Mouse (Mus musculus) limb, embryonic 12.5 days (tissue): ENCODE data around the gene Gm5089. TPM values are rescaled to one million over a fixed set of nuclear protein-coding genes. Genes with fewer than 3 reads are reported as not detected.

Experiments
- ATAC-seq: fragments of 200-750 bp; cut with Nextera tagmentation; 2 replicates; pipeline ENCODE4 v1.8.0; 2017; ENCODE audit warnings: low read depth, moderate TSS enrichment; ENCODE audit not compliant: insufficient number of reproducible peaks, insufficient read depth, low FRiP score, low TSS enrichment
- H3K27ac ChIP-seq: fragments of 300-500 bp; sonication (generic); 2 replicates; pipeline ENCODE4 v1.5.1; 2016; ENCODE audit warnings: mild to moderate bottlenecking, moderate library complexity
- H3K27me3 ChIP-seq: fragments of 300-500 bp; sonication (generic); 2 replicates; pipeline ENCODE4 v1.6.1; 2016; ENCODE audit warnings: mild to moderate bottlenecking, moderate library complexity
- H3K36me3 ChIP-seq: fragments of 300-500 bp; sonication (generic); 2 replicates; pipeline ENCODE4 v1.6.1; 2016; ENCODE audit warnings: mild to moderate bottlenecking, moderate library complexity
- H3K4me1 ChIP-seq: fragments of 300-500 bp; sonication (generic); replicated peaks from 2 replicates; pipeline ENCODE4 v1.6.1; 2016
- H3K4me2 ChIP-seq: fragments of 300-500 bp; sonication (generic); 2 replicates; pipeline ENCODE4 v1.6.1; 2016; ENCODE audit warnings: mild to moderate bottlenecking, moderate library complexity
- H3K4me3 ChIP-seq: fragments of 300-500 bp; sonication (generic); replicated peaks from 2 replicates; pipeline ENCODE4 v1.5.1; 2016; ENCODE audit warnings: mild to moderate bottlenecking
- H3K9ac ChIP-seq: fragments of 300-500 bp; sonication (generic); replicated peaks from 2 replicates; pipeline ENCODE4 v1.6.1; 2016; ENCODE audit warnings: mild to moderate bottlenecking, moderate library complexity
- H3K9me3 ChIP-seq: fragments of 300-500 bp; sonication (generic); 2 replicates; pipeline ENCODE4 v1.6.1; 2016; ENCODE audit warnings: mild to moderate bottlenecking, moderate library complexity
- WGBS: fragments of 180-500 bp; shearing (Covaris S2); methylation state at CpG from one replicate; pipeline ENCODE4 v1.1.7; 2016; 5-methylcytosine and 5-hydroxymethylcytosine counted together
- polyA plus RNA-seq: library from polyadenylated mRNA; unstranded; fragments of >200 nt; fragmentation: Nextera tagmentation; extraction: Ambion mirVana; gene quantifications from 2 replicates; pipeline ENCODE4 v1.2.1, GENCODE M21; 2016

Gm5089 gene
- polyA plus RNA-seq, 1 experiment from 2014 or later: 0.23 TPM

- Histone ChIP-seq H3K9ac (no peak overlapping the region), H3K27me3 (peaks cover 15% of the 10 kb centered on the region), H3K36me3 (no peaks in the 10 kb centered on the region), H3K4me3 (no peak overlapping the region), H3K4me1 (peaks cover 24% of the 10 kb centered on the region; the same call in 1 of the 2 replicates), H3K4me2 (no peak overlapping the region), H3K27ac (no peak overlapping the region), H3K9me3 (peaks cover 2% of the 10 kb centered on the region; the same call in 1 of the 2 replicates)
- no peak for ATAC-seq
- 36% methylated on average over 5 of the region's 5 CpGs for WGBS
Observed at GRCm38 (mm10) chr14:122399906-122400305, 51.0 kb downstream of the Gm5089 start.

- Histone ChIP-seq H3K9ac (no peak overlapping the region), H3K36me3 (no peaks in the 10 kb centered on the region), H3K4me3 (no peak overlapping the region), H3K27ac (no peak overlapping the region), H3K4me2 (no peak overlapping the region), H3K9me3 (peaks cover 2% of the 10 kb centered on the region; the same call in 1 of the 2 replicates), H3K27me3 (peaks cover 5% of the 10 kb centered on the region), H3K4me1 (peaks cover 20% of the 10 kb centered on the region; the same call in 1 of the 2 replicates)
- whole genome bisulfite sequencing: 82% methylated on average over 4 of the region's 4 CpGs
- no peak for ATAC-seq
Observed at GRCm38 (mm10) chr14:122398676-122399075, 52.2 kb downstream of the Gm5089 start.

GRCm38 (mm10) chr14:122393119-122393518 lies 57.8 kb downstream of the Gm5089 start:
- H3K27ac ChIP-seq: no peak overlapping the region
- 87% methylated on average over 1 of the region's 1 CpGs for WGBS
- peaks cover 11% of the 10 kb centered on the region; the same call in 1 of the 2 replicates for H3K4me1 ChIP-seq
- peaks cover under 1% of the 10 kb centered on the region; the same call in 1 of the 2 replicates for H3K9me3 ChIP-seq
- H3K4me3 ChIP-seq: no peak overlapping the region
- no peaks in the 10 kb centered on the region for H3K36me3 ChIP-seq
- H3K27me3 ChIP-seq: peaks cover 10% of the 10 kb centered on the region
- ATAC-seq: no peak
- no peak overlapping the region for H3K4me2 ChIP-seq
- no peak overlapping the region for H3K9ac ChIP-seq

- no peak overlapping the region for H3K9ac ChIP-seq
- no peak for ATAC-seq
- H3K27ac ChIP-seq: no peak overlapping the region
- no peaks in the 10 kb centered on the region for H3K9me3 ChIP-seq
- peaks cover 20% of the 10 kb centered on the region for H3K27me3 ChIP-seq
- no peak overlapping the region for H3K4me3 ChIP-seq
- H3K4me2 ChIP-seq: no peak overlapping the region
- H3K4me1 ChIP-seq: peaks cover 21% of the 10 kb centered on the region
- no peaks in the 10 kb centered on the region for H3K36me3 ChIP-seq
- WGBS: 38% methylated on average over 4 of the region's 4 CpGs
Observed at GRCm38 (mm10) chr14:122390935-122391334, 60.0 kb downstream of the Gm5089 start.

- no peak for ATAC-seq
- Histone ChIP-seq H3K4me2 (no peak overlapping the region), H3K9me3 (no peaks in the 10 kb centered on the region), H3K4me1 (peaks cover 27% of the 10 kb centered on the region), H3K36me3 (no peaks in the 10 kb centered on the region), H3K27me3 (peaks cover 29% of the 10 kb centered on the region), H3K9ac (no peak overlapping the region), H3K27ac (no peak overlapping the region), H3K4me3 (no peak overlapping the region)
- WGBS: 85% methylated on average over 13 of the region's 13 CpGs
Observed at GRCm38 (mm10) chr14:122389684-122390370, 61.1 kb downstream of the Gm5089 start.

- Histone ChIP-seq H3K4me2 (peak overlapping the region; percentile 26), H3K9ac (no peak overlapping the region), H3K4me1 (peaks cover 37% of the 10 kb centered on the region), H3K36me3 (no peaks in the 10 kb centered on the region), H3K4me3 (no peak overlapping the region), H3K27ac (no peak overlapping the region), H3K27me3 (peaks cover 37% of the 10 kb centered on the region), H3K9me3 (no peaks in the 10 kb centered on the region)
- no peak for ATAC-seq
- WGBS: 39% methylated on average over 19 of the region's 19 CpGs
Observed at GRCm38 (mm10) chr14:122388431-122389031, 62.4 kb downstream of the Gm5089 start.

GRCm38 (mm10) chr14:122387781-122388180 lies 63.1 kb downstream of the Gm5089 start:
- no peaks in the 10 kb centered on the region for H3K9me3 ChIP-seq
- H3K4me2 ChIP-seq: no peak overlapping the region
- H3K4me3 ChIP-seq: no peak overlapping the region
- H3K27me3 ChIP-seq: peaks cover 37% of the 10 kb centered on the region
- WGBS: 79% methylated on average over 5 of the region's 5 CpGs
- H3K9ac ChIP-seq: no peak overlapping the region
- no peak for ATAC-seq
- no peaks in the 10 kb centered on the region for H3K36me3 ChIP-seq
- H3K4me1 ChIP-seq: peaks cover 37% of the 10 kb centered on the region
- H3K27ac ChIP-seq: no peak overlapping the region

- no peaks in the 10 kb centered on the region for H3K36me3 ChIP-seq
- no peak overlapping the region for H3K4me2 ChIP-seq
- peaks cover 37% of the 10 kb centered on the region for H3K27me3 ChIP-seq
- H3K9ac ChIP-seq: no peak overlapping the region
- no peak overlapping the region for H3K27ac ChIP-seq
- no peaks in the 10 kb centered on the region for H3K9me3 ChIP-seq
- ATAC-seq: no peak
- WGBS: 55% methylated on average over 17 of the region's 17 CpGs
- no peak overlapping the region for H3K4me3 ChIP-seq
- peaks cover 37% of the 10 kb centered on the region for H3K4me1 ChIP-seq
Observed at GRCm38 (mm10) chr14:122386281-122387130, 64.4 kb downstream of the Gm5089 start.

- peaks cover 33% of the 10 kb centered on the region; the same call in 1 of the 2 replicates for H3K4me1 ChIP-seq
- WGBS: 92% methylated on average over 5 of the region's 5 CpGs
- no peaks in the 10 kb centered on the region for H3K36me3 ChIP-seq
- H3K27ac ChIP-seq: no peak overlapping the region
- H3K4me3 ChIP-seq: no peak overlapping the region
- no peak overlapping the region for H3K4me2 ChIP-seq
- no peak overlapping the region for H3K9ac ChIP-seq
- H3K27me3 ChIP-seq: peaks cover 39% of the 10 kb centered on the region
- no peak for ATAC-seq
- H3K9me3 ChIP-seq: no peaks in the 10 kb centered on the region
Observed at GRCm38 (mm10) chr14:122385758-122386157, 65.2 kb downstream of the Gm5089 start.

GRCm38 (mm10) chr14:122385238-122385534 lies 65.7 kb downstream of the Gm5089 start:
- 57% methylated on average over 3 of the region's 3 CpGs for whole genome bisulfite sequencing
- peaks cover 40% of the 10 kb centered on the region for H3K27me3 ChIP-seq
- peaks cover 33% of the 10 kb centered on the region; the same call in 1 of the 2 replicates for H3K4me1 ChIP-seq

More at GRCm38 (mm10) chr14:122385238-122385534, 65.7 kb downstream of the Gm5089 start:
- no peak overlapping the region for H3K27ac ChIP-seq
- H3K9me3 ChIP-seq: no peaks in the 10 kb centered on the region
- H3K9ac ChIP-seq: no peak overlapping the region
- H3K36me3 ChIP-seq: no peaks in the 10 kb centered on the region
- H3K4me3 ChIP-seq: no peak overlapping the region
- H3K4me2 ChIP-seq: no peak overlapping the region
- ATAC-seq: no peak
